Mouse (Mus musculus): ENCODE data around the gene Clpp. TPM values are rescaled to one million over a fixed set of nuclear protein-coding genes. Genes with fewer than 3 reads are reported as not detected.

Gene Clpp
- total RNA-seq, 2 experiments from 2014 or later: 79.5 to 80.4 TPM

DNA sequence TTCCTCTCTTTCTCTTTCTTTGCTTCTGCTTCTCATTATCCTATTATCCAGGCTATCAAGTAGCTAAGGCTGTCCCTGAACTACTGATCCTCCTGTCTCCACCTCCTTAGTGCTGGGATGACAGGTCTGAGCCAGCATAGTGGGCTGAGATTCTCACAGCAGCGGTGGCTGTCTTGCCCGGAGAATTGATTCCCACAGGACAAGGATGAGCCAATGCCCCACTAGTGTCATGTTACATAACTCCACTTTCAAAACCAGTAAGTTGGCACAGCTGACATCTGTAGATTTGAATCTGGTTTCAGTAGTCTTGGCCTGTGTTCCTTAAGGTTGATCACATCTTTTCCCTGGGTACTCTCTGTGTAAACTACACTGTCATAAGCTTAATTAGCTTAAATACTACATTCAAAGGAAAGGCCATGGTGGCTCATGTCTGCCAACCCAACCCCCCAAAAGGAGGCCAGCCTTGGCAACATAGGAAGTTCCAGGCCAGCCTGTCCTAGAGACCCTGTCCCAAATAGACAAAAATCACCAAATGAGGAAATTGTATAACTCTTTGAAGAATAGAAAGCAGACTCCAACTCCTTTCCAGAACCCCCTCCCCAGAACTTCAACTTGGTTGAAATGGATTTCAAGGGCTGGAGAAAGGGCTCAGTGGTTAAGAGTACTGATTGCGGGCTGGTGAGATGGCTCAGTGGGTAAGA, 3.9 kb upstream of the Clpp start:
- intact Hi-C loops (cut with DNase I): no loop called here

DNA sequence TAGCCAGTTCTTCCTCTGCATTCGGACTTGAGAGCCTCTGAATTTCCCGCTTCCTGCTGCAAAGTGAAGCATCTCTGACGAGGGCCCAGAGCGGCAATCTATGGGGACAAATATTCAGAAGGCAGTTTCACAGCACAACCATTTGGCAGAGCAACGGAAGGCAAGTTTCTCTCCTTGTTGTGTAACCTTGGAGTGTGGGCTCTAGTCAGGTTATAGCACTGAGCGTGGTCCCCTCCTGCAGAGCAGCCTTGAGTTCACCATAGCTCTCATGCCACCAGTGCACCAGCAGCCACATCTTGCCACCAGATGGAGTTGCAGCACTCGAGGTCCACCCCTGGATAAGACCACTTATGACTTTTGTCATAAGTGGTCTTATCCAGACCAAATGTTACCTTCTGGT, 1.7 kb upstream of the Clpp start:
- intact Hi-C loops (cut with DNase I): no loop called here
- DNase-seq: no peak

More for the DNA sequence above, 3.9 kb upstream of the Clpp start:
- DNase-seq: no peak

DNA sequence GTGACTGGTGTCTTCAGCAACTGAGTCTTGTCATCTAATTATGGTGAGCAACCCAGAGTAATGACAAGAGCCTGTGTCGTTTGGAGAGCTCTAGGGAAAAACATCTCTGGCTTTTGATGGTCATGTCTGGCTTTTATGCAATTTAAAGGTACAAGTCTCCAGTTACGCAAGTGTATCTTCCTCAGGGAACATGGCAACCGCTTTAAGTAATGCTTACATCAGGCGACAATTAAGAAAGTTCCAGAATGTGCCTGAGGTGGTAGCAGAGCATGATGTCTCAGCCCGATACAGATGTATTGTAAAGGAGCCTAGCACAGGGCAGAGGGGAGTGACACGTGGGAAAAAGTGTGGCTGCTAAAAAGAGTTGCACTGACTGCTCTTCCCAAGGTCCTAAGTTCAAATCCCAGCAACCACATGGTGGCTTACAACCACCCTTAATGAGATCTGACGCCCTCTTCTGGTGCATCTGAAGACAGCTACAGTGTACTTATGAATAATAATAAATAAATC, 1.1 kb upstream of the Clpp start:
- intact Hi-C loops (cut with DNase I): no loop called here
- DNase-seq: no peak

DNA sequence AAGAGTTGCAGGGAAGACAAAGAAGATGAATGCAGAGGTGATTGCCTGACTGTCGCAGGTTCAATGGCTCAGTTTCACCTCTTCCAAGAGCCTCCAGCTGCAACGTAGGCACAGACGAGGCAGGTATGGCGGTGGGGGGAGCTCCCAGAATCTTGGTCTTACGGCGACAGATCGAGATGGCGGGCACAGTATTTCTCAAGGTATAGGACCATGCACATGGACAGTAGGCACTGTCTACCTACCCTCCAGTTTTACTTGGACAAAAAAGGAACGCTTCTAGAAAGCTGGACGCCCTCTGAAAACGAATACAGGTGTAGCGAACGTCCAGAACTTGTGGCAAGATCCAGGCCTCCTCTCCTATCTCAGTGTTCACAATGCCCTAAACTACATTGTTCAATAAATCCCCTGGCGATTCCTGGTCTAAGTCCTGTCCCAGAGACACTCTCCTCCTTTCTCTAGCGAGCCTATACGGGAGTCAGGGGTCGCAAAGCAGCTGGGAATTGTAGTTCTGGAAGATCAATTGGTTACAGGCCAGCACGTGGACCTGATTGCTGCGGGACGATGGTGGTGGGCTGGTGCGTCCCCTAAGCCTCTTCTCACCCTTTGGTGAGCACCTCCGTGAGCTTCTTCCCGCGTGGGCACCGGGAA, 514 bp upstream of the Clpp start:
- no peak for DNase-seq
- intact Hi-C loops (cut with DNase I): loop anchor here (1.0 to 10.0 kb wide), 4 partner anchors 21 to 265 kb away; partner anchors contain the start of genes Gm17949, Gtf2f1 and Mllt1

DNA sequence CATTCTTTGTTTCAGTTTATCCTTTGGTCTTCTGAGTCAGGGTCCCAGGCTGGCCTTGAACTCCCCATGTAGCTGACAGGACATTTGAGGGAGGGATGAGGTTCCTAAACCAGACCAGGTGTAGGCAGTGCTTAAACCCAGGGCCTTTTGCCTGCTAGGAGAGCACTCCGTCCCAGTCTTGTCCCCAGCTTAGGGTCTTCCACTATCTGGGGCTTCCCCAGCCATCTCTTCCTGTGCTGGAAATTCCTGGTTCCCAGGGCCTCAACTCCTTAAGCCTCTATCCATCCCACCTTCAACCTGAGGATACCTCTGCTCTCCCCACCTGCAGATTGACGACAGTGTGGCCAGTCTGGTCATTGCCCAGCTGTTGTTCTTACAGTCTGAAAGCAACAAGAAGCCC, 861 bp downstream of the Clpp start:
- no peak for DNase-seq

DNA sequence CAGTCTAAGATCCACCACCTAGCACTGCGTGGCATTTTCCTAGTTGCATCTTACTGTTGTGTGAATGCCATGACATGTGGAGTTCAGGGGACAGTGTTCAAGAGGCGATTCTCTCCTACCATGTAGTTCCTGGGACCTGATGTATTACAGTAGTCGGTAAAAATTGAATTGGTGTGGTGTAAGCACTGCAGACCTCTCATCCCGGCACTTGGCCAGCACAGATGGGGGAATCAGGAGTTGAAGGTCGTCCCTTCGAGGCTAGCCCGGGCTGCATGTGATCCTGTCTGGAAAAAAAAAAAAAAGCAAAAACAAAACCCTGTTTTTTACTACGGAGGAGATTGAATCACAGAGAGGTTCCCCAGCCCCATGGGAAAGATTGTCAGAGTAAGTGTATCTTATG, 4.9 kb downstream of the Clpp start:
- intact Hi-C loops (cut with DNase I): loop anchor here (10.0 kb wide), 1 partner anchor 260 kb away; no protein-coding TSS in a partner anchor
- DNase-seq: no peak

More for the DNA sequence above, 861 bp downstream of the Clpp start:
- intact Hi-C loops (cut with DNase I): loop anchor here (1.0 to 10.0 kb wide), 4 partner anchors 20 to 264 kb away; partner anchors contain the start of genes Gm17949, Gtf2f1 and Mllt1

DNA sequence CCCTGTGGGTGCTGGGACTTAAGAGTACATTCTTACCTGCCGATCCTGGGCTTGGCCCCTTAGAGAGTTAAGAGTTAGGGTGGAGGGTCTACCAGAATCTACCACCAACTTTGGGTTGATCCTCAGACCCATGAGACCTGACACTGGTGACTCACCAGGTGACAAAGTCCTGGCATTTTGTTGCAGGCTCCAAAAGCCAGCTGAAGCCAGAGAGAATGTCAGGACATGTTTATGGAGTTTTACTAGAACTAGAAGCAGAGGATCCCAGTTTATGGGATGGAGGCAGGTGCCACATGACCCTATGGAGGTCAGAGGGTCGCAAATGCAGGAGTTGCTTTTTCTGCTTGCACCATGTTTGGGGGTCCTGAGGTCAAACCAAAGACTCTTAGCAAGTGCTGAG, 6.4 kb downstream of the Clpp start:
- no peak for DNase-seq
- intact Hi-C loops (cut with DNase I): loop anchor here (2.0 to 10.0 kb wide), 3 partner anchors 170 to 338 kb away; no protein-coding TSS in a partner anchor

DNA sequence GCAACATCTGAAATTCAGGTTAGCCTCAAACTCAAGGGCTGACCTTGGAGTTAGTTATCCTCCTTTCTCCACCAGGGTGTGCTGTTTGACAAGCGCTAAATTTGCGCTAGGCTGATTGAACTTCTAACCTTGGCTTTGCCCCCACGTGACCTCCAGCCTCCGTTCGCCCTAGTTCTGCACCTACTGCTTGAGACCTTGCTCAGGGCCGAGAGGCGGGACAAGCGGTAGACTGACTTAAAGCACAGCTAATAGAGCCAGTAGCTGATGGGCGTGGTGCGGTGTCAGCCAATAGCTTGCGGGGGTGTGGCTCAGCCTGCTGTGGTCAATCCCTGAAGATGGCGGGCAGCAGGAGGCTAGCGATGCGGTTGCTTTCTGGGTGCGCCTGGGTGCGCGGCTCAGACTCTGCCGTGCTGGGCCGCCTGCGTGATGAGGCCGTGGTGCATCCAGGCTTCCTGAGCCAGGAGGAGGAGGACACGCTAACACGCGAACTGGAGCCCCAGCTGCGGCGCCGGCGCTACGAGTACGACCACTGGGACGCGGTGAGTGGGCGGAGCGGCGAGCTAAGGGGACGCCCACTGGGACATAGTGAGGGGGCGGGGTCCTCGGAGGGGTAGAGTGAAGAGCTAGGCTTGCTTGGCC, 7.0 kb downstream of the Clpp start, which contains the start of gene Alkbh7:
TSS of gene Alkbh7 (plus strand) at position 311 of the 639 bp plus-strand sequence.
- intact Hi-C loops (cut with DNase I): loop anchor here (1.0 to 10.0 kb wide), 4 partner anchors 99 to 338 kb away; no protein-coding TSS in a partner anchor
- peak; percentile 91 to 94 for DNase-seq

DNA sequence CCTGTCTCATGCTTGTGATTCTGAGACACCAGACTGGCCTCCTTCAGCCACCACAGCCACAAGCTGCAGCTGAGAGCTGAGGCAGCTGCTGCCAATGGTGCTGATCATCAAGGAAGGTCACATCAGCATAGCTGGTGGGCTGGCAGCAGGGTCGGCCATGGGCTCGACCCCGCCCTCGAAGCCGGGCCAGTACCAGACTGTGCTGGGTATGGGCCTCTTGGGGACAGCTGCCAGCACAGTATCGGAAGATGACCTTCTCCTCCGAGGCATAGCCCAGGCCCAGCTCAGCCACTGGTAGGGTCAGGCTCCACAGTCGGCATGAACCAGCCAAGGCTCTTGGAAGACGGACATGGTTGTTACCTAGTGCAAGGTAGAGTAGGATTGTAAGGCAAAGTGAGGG, 9.3 kb downstream of the Clpp start:
- no peak for DNase-seq
- intact Hi-C loops (cut with DNase I): loop anchor here (10.0 kb wide), 1 partner anchor 255 kb away; no protein-coding TSS in a partner anchor

DNA sequence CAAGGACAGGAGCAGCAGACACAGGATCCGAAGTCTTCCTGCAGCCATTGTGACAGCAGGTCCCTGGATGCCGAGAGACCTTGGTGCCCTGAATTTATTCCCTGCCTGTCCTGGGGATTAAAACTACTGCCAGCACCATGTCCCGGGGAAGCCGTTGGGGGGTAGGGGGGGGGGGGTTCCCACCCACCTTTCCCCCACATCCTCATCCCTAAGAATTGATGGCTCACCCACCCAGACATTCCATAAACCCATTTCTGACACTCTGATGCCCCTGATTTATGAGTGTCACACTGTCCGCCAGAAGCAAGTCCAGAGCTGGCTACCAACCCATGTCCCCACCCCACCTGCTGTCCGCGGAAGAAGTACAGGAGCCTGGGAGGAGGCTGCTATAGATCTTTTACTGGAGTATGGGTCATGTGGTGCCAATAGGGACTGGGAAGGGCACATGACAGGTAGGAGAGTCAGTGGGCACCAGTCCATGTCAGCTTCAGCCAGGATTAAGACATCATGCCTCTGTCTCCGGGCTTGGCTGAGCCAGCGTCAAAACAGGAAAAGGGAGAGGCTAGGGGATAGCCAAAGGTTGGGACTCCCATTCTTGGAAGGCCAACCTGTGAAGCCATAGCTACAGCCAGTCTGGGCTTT, 10.0 kb downstream of the Clpp start, which contains the start of gene Pspn:
TSS of gene Pspn (minus strand) at position 51 of the 642 bp plus-strand sequence.
- intact Hi-C loops (cut with DNase I): loop anchor here (10.0 kb wide), 1 partner anchor 255 kb away; no protein-coding TSS in a partner anchor
- DNase-seq: no peak

DNA sequence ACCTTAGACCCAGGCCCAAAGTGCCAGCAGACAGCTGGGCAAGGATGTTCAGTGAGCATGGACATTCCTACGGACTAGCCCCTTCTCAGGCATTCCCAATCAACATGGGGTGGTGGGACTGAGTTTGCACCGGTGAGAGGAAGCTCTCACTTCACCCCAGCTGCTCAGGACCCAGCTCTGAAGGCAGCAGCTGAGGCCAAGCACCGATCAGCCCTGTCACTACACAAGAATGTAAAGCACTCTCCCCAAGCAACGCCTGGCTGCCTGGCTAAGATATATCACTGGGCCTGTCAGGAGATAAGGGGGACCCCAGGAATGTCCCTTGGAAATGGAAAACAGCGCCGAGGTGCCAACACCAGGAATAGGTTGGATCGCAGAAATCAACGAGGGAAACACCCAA, 11.1 kb downstream of the Clpp start:
- no peak for DNase-seq
- intact Hi-C loops (cut with DNase I): no loop called here

DNA sequence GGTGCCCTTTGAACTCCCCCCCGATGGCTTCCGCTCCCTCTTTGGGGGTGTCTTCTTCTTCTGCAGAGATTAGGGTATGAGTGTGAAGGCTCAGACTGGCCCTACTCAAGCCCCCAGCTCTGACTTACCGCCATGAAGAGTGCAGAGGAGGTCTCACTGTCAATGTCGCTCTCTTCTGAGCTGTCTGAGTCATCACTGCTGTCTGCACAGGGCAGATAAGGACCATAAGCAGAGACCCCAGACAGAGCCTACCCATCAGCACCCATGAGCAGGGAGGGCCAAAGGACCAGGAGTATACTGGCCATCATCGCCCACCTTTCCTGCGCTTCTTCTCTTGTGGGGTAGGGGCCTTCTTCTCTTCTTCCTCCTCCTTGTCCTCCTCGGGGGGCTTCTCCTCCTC, 13.9 kb downstream of the Clpp start:
- intact Hi-C loops (cut with DNase I): loop anchor here (1.0 kb wide), 1 partner anchor 114 kb away; no protein-coding TSS in a partner anchor
- DNase-seq: no peak

DNA sequence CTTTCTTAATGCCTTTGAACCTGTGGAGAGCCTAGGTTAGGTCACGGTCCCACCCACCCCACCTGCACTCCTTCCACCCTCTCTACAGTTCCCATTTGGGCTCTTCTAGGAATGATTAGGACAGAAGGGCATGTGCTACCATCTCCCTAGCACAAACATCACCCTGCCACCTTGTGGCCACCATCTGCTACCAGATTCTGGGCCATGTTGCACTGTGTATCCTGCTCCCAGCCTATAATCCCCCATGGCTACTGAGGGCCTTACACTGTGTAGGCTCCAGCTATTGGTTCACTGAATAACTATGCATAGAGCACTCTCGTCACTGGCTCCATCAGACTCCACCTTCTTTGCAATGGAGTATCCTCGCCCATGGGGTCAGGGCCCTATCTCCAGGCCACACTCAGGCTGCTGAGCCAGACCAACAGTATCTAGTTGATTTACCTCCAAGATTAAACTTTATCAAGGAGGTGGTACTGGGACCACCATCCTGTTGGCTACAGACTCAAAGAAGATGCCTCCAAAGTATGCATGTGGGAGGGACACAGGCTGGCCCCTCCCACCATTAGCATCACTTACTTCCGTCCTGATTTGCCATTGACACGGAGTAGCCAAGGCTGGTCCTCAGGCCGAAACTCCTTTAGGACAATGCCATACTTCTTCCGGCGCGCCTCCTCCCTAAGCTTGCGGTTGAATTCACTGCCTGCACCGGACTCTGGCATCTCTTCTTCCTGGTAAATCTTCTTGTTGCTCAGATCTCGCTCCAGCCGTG, 17.2 kb downstream of the Clpp start:
- no peak for DNase-seq

DNA sequence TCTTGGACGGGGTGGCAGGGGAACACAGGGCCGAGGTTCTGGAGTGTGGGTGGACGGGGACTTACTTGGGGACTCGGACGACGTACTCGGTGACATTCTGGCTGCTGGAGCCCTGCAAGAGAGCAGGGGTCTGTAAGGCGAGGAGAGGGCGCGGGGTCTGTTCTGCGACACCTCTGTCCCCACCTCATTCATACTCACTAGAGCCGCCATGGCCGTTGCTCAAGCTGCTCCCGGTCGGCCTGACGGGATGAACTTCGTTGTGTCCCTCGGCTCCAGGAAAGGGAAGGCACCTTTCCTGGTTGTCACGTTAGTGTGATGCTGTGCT, 20.8 kb downstream of the Clpp start:
- intact Hi-C loops (cut with DNase I): loop anchor here (2.0 kb wide), 1 partner anchor 20 kb away; the partner anchor contains the start of gene Clpp
- DNase-seq: no peak

More for the DNA sequence above, 17.2 kb downstream of the Clpp start:
- intact Hi-C loops (cut with DNase I): no loop called here

DNA sequence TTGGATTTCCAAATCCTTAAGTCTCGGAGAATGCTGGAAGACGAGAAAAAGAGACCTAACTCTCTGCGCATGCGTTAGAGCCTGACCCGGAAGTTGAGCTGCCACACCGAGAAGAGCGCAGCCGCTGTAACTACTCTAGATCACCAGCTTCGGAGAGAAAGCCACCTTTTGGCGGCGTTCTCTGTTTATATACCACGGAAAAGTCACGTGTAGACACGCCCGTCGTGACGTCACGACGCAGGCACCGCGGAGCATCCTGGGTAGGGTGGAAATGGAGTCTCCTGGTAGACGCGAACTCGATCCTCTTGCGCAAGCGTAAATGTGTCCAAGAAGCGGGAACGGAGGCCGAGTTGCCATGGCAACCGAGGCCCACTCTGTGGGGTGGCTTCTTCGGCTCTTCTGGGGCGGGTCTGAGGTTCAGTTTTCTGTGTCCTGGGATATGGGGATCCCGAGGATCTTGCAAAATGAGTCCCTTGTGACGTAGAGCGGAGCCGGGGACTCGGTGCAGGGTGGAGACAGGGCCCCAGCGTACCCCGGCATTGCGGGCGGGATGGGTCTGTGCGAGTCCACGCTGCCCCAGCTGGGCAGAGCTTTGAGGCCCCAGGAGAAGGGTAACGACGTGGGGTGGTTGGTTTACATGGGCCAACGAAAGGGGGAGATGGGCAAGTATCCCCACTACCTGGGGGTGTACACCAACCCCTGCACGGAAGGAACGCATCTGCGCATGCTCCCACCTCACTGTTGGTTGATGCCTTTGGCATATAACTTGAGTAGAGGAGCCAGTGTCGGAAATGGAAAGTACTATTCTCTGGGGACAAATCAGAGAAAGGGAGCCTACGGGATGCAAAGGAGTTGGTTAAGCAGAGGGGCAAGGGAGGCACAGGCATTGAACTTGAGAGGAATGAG, 21.4 kb downstream of the Clpp start, which contains the start of the genes Gtf2f1 and Gm17949:
TSS of gene Gtf2f1 (minus strand) at position 53 of the 906 bp plus-strand sequence.
TSS of gene Gm17949 (plus strand) at position 234 of the 906 bp plus-strand sequence.
- intact Hi-C loops (cut with DNase I): loop anchor here (2.0 kb wide), 1 partner anchor 21 kb away; the partner anchor contains the start of gene Clpp

DNA sequence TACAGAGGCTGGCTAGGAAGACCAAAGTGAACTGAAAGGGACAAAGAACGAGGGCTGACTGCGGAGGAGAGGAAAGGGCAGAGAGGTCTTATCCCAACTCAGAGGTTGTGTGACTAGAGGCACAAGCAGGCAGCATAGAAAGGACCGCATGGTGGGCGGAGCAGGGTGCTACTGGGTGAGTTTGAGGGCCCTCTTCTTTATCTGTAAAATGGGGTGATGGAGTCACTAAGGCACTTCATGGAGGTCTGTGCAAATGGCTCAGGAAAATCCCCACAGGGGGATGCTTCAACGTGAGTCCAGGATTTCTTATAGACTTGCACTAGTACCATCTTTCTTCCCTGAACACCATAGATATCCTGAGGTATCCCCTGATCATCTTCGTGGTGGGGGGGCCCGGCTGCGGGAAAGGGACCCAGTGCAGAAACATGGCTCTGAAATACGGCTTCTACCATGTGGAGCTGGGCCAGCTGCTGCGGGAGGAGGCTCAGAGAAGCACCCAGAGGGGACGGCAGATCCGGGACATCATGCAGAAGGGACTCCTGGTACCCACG, 22.2 kb downstream of the Clpp start:
- intact Hi-C loops (cut with DNase I): no loop called here
- no peak for DNase-seq

More for the DNA sequence above, 21.4 kb downstream of the Clpp start, which contains the start of the genes Gtf2f1 and Gm17949:
- peak; percentile 88 to 93 for DNase-seq

DNA sequence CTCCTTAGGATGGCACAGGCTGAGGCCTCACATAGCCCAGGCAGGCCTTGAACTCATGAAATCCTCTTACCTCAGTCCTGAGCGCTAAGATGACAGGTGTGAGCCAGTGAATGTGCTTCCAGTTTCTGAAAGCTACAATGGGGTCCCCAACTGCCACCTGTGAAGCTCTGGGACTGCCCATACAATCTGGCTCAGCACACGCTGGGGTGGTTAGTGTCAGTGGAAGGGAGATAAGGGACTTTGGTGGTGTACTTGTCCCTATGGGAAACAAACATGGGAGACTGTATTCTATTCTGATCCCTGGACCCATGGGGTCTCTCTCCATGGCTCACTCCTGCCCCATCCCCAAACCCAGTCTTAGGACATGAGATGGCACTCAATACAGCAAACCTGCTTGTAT, 29.6 kb downstream of the Clpp start:
- intact Hi-C loops (cut with DNase I): no loop called here
- DNase-seq: no peak

DNA sequence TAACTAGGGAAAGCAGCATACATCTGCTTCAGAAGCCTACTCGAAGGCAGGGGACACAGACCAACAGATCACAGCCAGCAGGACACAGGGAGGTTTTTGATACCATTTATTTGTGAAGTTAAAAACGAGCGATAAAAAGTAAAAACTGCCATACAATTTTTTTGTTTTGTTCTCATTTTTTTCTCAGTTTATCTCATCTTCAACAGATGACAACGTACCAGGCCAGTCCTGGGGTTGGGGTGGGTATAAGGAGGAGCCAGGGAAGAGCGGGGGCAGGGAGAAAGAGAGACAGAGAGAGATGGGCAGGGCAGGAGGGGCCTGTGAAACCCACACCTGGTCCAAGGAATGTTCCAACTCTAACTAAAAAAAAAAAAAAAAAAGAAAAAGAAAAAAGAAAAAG, 30.9 kb downstream of the Clpp start:
- intact Hi-C loops (cut with DNase I): no loop called here
- DNase-seq: no peak
